Mouse (Mus musculus): ENCODE measurements around the gene H2-DMa.

The H2-DMa gene

GRCm38 (mm10) chr17:34101604-34102032 lies 17.7 kb upstream of the H2-DMa start:
- DNase-seq (ENCODE audit: inconsistent age in 2 of 2, low spot score in 1 of 2), result peak; percentile 89 to 97

DNA sequence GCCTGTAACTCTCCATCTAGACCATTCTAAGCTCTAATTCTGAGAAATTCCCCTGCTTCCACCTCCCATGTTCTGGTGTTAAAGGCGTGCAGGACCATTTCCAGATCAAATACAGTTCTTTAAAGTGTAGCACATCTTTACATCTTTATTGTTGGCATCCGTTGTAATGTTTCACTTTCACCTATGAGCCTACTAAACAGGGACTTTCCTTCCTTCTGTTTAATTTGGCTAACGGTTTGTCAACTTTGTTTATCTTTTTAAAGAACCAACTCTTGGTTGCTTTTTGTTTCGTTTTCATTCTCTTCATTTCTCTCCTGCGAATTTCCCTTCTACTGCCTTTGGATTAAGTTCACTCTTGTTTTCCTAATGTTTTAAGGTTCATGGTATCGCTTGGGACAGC lies 16.5 kb upstream of the H2-DMa start:
- DNase-seq (ENCODE audit: inconsistent age in 2 of 2, low spot score in 1 of 2), result peak in 1 of 2 experiments; percentile 37

DNA sequence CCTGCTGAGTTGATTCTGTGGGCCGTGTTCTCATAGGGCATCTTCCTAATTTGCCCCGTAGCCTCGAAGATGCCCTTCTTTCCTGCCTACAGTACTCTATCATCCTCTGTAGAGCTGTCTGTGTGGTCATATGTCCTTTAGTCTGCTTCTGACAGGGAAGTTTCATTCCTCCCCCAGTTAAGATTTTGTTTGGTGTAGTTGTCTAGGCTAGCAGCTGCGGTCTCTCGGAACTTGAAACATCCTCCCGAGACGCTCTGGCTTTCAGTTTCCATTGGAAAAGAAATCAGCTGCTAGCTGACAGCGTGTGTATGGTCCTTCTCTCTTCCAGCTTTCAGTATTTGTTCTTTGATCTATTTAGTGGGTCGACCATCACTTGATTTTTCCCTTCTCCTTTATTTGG lies 14.5 kb upstream of the H2-DMa start:
- no peak for DNase-seq (ENCODE audit: inconsistent age in 2 of 2, low spot score in 1 of 2)

DNA sequence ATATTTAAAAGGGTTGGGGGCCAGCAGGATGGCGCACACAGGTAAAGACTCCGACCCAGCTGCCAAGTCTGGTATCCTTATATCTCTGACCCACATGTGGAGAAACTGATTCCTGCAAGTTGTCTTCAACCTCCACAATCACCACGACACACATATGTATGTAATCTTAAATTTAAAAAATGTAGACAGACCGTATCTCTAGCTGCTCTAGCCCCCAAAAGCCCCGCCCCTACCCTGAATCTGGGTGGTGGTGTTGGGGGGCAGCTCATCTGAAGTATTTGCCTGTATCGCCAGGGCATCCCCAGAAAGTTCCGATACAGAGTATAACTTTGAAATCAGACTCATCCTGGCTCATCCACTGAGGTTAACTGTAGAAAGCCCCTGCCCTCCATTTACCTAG lies 12.8 kb upstream of the H2-DMa start:
- DNase-seq (ENCODE audit: inconsistent age in 2 of 2, low spot score in 1 of 2), result no peak

DNA sequence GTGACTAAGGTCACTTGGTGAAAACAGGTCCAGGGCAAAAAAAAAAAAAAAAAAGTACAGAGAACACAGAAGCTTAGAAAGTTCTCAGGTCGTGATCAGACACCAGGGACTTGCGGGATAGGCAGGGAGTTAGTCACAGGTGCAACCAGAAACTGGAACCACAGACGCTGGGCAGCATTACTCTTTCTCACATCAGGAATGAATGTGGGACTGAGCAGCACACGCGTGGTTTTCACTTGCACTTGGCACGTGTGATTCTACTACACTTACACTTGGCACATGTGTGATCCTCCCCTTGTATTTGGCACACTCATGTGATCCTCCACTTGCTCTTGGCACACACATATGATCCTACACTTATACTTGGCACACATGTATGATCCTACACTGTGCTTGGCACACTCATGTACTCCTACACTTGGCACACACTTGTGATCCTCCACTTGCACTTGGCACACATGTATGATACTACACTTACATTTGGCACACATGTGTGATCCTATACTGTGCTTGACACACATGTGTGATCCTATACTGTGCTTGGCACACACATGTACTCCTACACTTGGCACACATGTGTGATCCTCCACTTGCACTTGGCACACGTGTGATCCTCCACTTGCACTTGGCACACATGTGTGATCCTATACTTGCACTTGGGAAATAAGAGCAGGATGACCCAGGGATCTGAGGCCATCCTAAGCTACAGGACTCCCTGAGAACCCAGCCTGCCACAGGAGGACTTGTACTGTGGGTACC lies 12.1 kb upstream of the H2-DMa start:
- DNase-seq (ENCODE audit: inconsistent age in 2 of 2, low spot score in 1 of 2), result no peak

DNA sequence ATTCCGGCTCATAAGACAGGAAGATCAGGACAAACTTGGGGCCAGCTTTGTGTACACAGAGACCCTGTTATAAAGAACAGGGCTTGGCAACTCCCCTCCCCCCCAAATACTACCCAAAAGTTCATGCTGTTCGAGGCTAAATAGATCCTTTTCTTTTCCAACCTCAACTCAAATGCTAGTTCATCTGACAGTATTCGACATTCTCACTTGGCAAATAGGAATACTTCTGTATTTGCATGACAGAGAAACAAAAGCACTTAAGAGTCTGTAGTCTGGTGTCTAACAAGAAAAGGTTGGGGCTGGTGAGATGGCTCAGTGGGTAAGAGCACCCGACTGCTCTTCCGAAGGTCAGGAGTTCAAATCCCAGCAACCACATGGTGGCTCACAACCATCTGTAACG lies 10.9 kb upstream of the H2-DMa start:
- DNase-seq (ENCODE audit: inconsistent age in 2 of 2, low spot score in 1 of 2), result no peak

DNA sequence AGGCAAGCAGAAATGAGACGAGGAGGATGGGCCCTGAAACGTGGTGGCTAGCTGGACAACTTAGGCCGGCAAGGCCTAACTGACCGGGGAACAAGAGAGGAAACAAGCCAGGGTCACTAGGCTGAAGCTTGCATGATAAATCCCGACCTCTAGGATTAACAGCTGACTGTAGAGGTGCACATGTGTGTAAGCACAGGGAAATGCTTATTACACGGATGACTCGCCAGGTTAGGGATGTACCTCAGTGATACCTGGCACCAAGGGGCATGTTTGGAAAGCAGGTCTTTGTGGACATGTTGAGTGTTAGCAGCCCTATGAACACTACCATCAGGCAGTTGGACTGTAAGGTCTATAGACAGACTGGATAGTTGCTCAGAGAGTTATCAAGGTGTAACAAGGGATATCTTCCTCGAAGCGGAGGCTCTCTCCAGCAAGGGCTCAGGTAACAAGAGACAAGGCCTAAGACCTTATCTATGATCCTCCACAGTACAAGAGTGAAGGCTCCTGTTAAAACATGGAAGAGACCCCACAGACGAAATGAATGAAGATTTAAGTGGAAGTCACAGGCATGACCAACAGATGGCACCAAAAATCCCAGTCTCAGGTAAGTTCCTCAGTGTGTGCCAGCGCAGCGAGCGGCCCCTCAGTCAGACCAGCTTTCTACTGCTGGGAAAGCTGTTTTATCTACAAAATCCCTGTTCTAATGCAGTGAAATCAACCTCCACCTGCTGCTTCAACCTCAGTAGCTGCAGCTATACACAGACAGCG lies 10.1 kb upstream of the H2-DMa start:
- peak in 1 of 2 experiments; percentile 63 for DNase-seq (ENCODE audit: inconsistent age in 2 of 2, low spot score in 1 of 2)

DNA sequence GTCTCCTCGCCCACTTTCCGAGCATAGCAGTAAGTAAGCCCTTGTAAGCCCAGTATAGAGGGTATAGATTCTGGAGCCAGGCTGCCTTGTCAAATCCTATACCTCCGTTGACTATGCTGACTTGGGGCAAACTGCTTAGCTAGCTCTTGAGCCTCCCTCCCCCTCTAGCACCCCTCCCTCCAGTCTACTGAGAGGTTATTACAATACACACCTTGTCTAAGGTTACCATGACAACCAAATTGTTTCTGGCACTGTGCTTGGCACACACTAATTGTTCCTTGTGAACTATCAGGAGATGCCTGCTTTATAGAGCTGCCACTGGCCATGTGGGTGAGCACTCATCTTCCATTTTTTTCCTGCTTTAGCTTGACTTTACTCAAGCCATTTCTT lies 9.5 kb upstream of the H2-DMa start:
- no peak for DNase-seq (ENCODE audit: inconsistent age in 2 of 2, low spot score in 1 of 2)

- no peak for DNase-seq (ENCODE audit: inconsistent age in 2 of 2, low spot score in 1 of 2)
These were observed 9.0 kb upstream of the H2-DMa start for GRCm38 (mm10) chr17:34110309-34110708.

DNA sequence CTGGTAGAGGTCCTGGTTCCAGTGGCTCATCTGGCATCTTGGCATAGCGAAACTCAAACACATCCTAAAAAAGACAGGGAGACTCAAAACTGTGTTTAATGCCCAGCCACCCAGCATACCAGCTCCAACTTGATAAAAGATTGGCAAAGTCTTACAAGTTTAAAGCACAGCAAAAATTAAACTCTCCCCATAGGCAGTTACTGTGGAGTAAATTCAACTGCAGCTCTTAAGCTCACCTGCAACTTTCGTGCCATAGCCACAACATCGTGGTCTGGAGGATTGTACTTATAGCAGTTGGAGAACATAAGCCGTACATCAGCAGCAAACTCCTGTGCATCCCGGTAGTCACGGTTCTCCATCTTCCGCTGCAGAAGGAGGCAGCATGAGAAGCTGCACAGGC lies 5.2 kb upstream of the H2-DMa start:
- no peak for DNase-seq (ENCODE audit: inconsistent age in 2 of 2, low spot score in 1 of 2)

GRCm38 (mm10) chr17:34116736-34117370 lies 2.5 kb upstream of the H2-DMa start:
- DNase-seq (ENCODE audit: inconsistent age in 2 of 2, low spot score in 1 of 2), result peak in 1 of 2 experiments; percentile 73

DNA sequence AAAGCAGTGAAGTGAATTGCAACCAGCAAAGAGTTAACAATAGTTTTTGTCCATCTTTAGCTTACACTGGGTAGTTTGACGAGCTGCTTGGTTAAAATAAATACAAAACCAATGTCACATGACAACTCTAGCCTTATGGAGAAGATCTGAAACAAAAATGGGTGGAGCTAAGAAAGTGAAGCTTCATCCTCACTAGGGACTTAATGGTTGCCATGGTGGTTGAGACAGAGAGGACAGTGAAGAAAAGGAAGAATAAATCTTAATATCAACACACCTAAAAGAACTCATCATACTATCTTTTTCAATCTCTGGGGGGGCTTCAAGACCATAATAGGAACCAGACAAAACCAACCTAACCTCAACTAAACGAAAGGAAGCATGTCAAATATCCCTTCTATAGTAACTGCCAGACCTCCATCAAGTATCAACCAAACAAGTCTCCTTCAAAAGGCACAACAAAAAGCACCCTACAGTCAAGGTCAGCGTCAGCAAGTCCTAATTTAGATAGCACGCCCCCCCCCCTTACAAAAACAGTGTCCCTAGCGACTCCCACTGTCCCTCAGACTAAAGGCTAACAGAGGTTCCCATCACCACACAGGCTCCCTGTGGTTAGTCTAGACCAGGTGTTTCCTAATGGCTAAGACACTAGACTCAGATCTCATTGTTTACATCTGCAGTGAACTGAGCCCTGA lies 1.8 kb upstream of the H2-DMa start:
- DNase-seq (ENCODE audit: inconsistent age in 2 of 2, low spot score in 1 of 2), result peak in 1 of 2 experiments; percentile 65

DNA sequence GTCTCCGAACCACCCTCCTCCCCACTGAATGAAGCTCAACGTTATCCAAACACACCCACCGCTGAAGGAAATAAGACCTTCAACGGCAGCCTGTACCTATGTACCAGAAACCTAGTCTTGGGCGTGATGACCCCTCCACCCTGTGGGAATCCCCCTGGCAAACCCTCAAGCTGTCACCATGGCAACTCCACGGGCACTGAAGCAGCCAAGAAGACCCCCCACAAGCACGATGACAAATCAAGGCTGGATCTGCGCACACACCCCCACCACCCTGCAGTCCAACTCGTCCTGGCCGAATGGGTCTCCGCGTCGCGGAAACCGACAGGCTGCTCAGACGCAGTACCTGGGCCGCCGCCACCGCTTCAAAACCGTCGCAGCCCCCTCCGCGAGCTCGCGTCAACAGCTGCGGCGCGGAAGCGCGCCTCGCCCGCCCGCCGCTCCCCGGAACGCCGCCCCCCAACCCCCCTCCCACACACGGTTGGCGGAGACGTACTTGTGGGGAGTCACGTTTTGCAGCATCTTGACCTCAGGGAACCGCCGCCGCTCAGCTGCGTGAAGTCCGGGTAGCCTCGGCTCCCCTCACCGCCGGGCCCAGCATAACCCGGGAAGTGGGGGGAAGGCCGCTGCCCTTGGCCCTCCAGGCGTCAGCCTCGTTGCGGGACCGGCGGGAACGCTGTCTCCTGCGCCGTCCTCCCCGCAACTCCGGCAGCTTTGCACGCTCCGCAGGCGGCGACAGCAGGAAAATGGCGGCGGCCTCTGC lies 1.0 kb upstream of the H2-DMa start:
- DNase-seq (ENCODE audit: inconsistent age in 2 of 2, low spot score in 1 of 2), result peak; percentile 67 to 80

GRCm38 (mm10) chr17:34118873-34119248 lies 480 bp upstream of the H2-DMa start:
- no peak for DNase-seq (ENCODE audit: inconsistent age in 2 of 2, low spot score in 1 of 2)

GRCm38 (mm10) chr17:34120180-34120723 lies 911 bp downstream of the H2-DMa start:
- DNase-seq (ENCODE audit: inconsistent age in 2 of 2, low spot score in 1 of 2), result peak; percentile 92 to 96

- DNase-seq (ENCODE audit: inconsistent age in 2 of 2, low spot score in 1 of 2), result peak; percentile 90 to 95
These were observed 1.5 kb downstream of the H2-DMa start for GRCm38 (mm10) chr17:34120814-34121171.

GRCm38 (mm10) chr17:34121172-34121878 lies 2.0 kb downstream of the H2-DMa start:
- peak; percentile 94 to 98 for DNase-seq (ENCODE audit: inconsistent age in 2 of 2, low spot score in 1 of 2)

DNA sequence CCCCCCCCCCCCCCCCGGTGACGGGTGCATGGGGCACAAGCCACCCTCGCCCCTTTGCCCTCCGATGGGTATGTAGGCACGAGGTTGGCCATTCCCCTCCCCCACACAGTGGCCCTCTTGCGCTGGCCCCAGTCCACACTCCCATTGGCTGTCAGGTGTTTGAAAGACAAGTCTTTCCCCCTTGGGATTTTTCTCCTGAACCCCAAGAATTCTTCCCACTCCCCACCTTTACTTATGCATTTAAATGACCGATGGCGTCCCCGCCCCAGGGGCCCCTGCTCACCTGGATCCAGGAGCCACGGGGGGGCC lies 2.5 kb downstream of the H2-DMa start:
- no peak for DNase-seq (ENCODE audit: inconsistent age in 2 of 2, low spot score in 1 of 2)

- DNase-seq (ENCODE audit: inconsistent age in 2 of 2, low spot score in 1 of 2), result peak; percentile 99 to 100
These were observed 3.0 kb downstream of the H2-DMa start, which contains the start of gene Brd2 for GRCm38 (mm10) chr17:34122188-34122984. TSS of gene Brd2 (minus strand) at chr17:34122634.
